Mouse (Mus musculus) embryonic fibroblast, embryonic 13.5 days (primary cell): ENCODE measurements around the gene Nxph1. TPM values are rescaled to one million over a fixed set of nuclear protein-coding genes. Genes with fewer than 3 reads are reported as not detected.

ENCODE experiments used
- H3K27ac ChIP-seq: 2 replicates; pipeline ENCODE4 v1.5.1; 2012; ENCODE audit warnings: low read length, control low read depth, inconsistent platforms; ENCODE audit not compliant: insufficient read depth
- H3K4me1 ChIP-seq: 2 replicates; pipeline ENCODE4 v1.6.1; 2011; ENCODE audit warnings: low read length; ENCODE audit not compliant: control insufficient read depth, insufficient read depth
- H3K4me3 ChIP-seq: 2 replicates; pipeline ENCODE4 v1.5.1; 2011; ENCODE audit warnings: mild to moderate bottlenecking, control low read depth, low read length; ENCODE audit not compliant: insufficient read depth
- CTCF ChIP-seq: IDR thresholded peaks from 2 replicates; pipeline ENCODE4 v1.5.1; 2011; ENCODE audit warnings: mild to moderate bottlenecking, control low read depth, low read length, moderate library complexity, borderline replicate concordance; ENCODE audit not compliant: insufficient read depth
- POLR2A ChIP-seq: IDR thresholded peaks from 2 replicates; pipeline ENCODE4 v1.6.1; 2011; ENCODE audit warnings: low read depth, mild to moderate bottlenecking, control low read depth, low read length, moderate library complexity
- polyA plus RNA-seq: library from polyadenylated mRNA; stranded (reverse); fragments of >200 nt; gene quantifications from 2 replicates; pipeline ENCODE4 v1.2.4, GENCODE M21; 2011; ENCODE audit warnings: low read depth; ENCODE audit not compliant: missing spikeins, insufficient read length

Nxph1 gene
- polyA plus RNA-seq, 1 experiment = not detected

- Histone ChIP-seq H3K27ac (no peak overlapping the region), H3K4me1 (no peaks in the 10 kb centered on the region), H3K4me3 (no peak overlapping the region)
- TF ChIP-seq POLR2A = no peak
- no peak for TF ChIP-seq CTCF
Measured at GRCm38 (mm10) chr6:9039286-9039685, 91.1 kb downstream of the Nxph1 start.

DNA sequence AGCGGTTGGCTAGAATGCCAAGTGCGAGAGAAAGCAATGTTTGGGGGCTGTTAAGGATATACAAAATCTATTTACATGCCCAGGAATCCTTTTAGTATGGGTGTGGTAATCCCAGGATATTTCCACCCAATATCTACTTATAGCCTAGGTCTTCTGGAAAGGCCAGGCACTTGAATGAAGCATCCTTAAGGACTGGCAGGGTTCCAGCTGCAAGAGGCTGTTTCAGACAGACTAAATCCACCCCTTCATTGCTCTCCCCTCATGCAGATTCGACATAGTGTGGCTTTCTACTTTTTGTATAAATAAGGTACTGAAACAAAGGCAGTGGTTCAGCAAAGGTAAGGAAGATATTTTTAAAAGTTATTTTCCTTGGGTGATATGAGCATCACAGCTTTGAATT is 92.8 kb downstream of the Nxph1 start:
- Histone ChIP-seq H3K4me3 (no peak overlapping the region), H3K27ac (no peak overlapping the region), H3K4me1 (no peaks in the 10 kb centered on the region)
- TF ChIP-seq POLR2A = no peak
- no peak for TF ChIP-seq CTCF

GRCm38 (mm10) chr6:9042391-9042790 is 94.2 kb downstream of the Nxph1 start:
- TF ChIP-seq CTCF (no peak), POLR2A (no peak)
- Histone ChIP-seq H3K27ac (no peak overlapping the region), H3K4me1 (no peaks in the 10 kb centered on the region)

GRCm38 (mm10) chr6:9046815-9047214 is 98.6 kb downstream of the Nxph1 start:
- Histone ChIP-seq H3K27ac (no peak overlapping the region), H3K4me3 (no peak overlapping the region), H3K4me1 (no peaks in the 10 kb centered on the region)
- TF ChIP-seq POLR2A = no peak
- TF ChIP-seq CTCF = no peak

More at GRCm38 (mm10) chr6:9042391-9042790, 94.2 kb downstream of the Nxph1 start:
- no peak overlapping the region for H3K4me3 ChIP-seq

DNA sequence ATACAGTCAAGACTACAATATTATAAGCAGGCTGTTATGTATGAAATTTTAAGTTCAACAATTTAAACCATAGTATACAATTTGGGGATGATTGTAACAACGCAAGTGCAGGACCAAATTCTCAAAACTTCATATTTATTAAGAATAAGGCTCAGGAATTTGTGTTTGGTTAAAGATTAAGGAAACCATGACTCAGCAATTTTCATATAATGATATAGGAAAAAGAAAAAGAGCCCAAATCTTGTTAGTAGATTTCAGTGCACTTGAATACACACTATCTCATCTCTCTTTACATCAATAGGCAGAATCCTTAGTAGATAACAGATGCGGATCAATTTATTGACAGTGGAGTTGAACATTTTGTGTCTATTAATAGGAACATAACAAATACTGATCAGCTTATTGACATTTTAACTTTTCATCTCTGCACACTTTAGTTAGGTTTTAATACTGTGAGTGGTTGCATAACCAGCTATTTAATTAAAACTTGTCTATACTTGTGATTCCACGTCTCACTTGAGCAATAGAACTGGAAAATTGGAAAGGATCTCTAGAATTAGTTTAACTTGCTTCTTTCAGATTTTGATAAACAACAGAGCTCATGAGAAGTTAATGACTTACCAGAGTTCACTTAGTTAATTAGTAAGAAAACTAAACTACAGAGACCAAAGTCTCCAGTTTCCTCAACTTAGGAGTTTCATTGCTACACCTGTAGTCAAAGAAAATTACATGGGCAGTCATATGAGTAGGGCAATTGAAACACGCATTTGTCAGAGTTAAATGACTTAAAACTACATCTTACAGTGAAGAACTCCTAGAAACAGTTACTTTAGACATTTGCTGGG is 113.3 kb downstream of the Nxph1 start:
- no peak overlapping the region for H3K4me3 ChIP-seq
- H3K4me1 ChIP-seq = no peaks in the 10 kb centered on the region
- TF ChIP-seq CTCF (no peak), POLR2A (no peak)
- H3K27ac ChIP-seq = no peak overlapping the region

GRCm38 (mm10) chr6:9066435-9066834 is 118.2 kb downstream of the Nxph1 start:
- TF ChIP-seq CTCF (no peak), POLR2A (no peak)
- H3K27ac ChIP-seq = no peak overlapping the region
- no peaks in the 10 kb centered on the region for H3K4me1 ChIP-seq
- H3K4me3 ChIP-seq = no peak overlapping the region

- H3K4me3 ChIP-seq = no peak overlapping the region
- H3K27ac ChIP-seq = no peak overlapping the region
- TF ChIP-seq CTCF = no peak
- no peak for TF ChIP-seq POLR2A
- H3K4me1 ChIP-seq = no peaks in the 10 kb centered on the region
Measured at GRCm38 (mm10) chr6:9069913-9070312, 121.7 kb downstream of the Nxph1 start.

GRCm38 (mm10) chr6:9076463-9076862 is 128.2 kb downstream of the Nxph1 start:
- TF ChIP-seq POLR2A (no peak), CTCF (no peak)
- Histone ChIP-seq H3K4me1 (no peaks in the 10 kb centered on the region), H3K27ac (no peak overlapping the region), H3K4me3 (no peak overlapping the region)

DNA sequence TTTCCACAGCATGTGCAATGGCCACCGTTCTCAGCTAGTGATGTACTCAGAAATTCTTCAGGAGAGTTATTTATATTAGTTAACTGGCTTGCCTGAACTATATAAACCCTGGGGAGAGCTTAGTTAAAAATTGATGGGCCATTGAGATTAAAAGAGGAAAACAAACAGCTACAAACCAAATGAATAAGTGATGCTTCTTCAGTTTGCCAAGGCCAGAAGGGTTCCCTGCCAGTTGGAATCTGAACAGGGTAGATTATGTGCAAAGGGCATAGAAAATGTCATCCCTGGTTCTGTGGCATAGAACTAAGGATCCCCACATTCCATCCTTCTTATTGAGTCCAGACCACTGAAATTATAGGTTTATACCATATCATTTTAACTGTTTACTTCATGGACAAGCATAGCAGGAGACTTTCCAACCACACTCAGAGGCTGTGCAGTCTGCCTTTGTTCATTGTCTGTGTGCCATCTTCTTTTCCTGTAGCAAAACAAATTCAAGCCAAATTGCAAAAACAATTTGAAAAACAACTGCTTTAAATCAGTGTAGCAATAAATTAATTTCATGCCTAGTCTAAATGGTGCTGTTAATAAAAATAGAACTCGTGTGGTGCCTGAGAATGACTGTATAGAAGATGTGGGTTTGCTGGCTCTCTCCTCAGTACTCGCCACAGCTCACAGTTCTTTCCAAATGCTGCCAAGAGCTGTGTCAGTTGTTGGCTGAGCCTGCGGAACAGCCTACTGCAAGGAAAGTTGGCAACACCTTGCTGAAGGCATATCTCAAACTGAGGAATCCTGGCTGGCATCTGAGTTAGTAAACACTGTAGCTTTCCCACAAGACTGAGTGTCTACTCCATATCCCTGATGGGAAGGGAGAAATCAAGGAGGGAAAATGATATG is 129.8 kb downstream of the Nxph1 start:
- Histone ChIP-seq H3K27ac (no peak overlapping the region), H3K4me1 (no peaks in the 10 kb centered on the region), H3K4me3 (no peak overlapping the region)
- TF ChIP-seq POLR2A (no peak), CTCF (no peak)
